Mouse (Mus musculus) limb, embryonic 14.5 days (tissue): Measurements from ENCODE around the gene Faah. TPM values are rescaled to one million over a fixed set of nuclear protein-coding genes. Genes with fewer than 3 reads are reported as not detected.

ENCODE experiments used
- ATAC-seq: fragments of 200-750 bp; cut with Nextera tagmentation; 2 replicates; pipeline ENCODE4 v1.8.0; 2017; ENCODE audit warnings: low read depth, moderate number of reproducible peaks, moderate TSS enrichment; ENCODE audit not compliant: low FRiP score
- DNase-seq: peaks from one replicate; pipeline ENCODE4 v3.0.0-alpha.2; 2015; ENCODE audit warnings: low spot score
- H3K27ac ChIP-seq: fragments of 300-500 bp; sonication (generic); replicated peaks from 2 replicates; pipeline ENCODE4 v1.5.1; 2014; ENCODE audit warnings: low read depth, mild to moderate bottlenecking, low read length, moderate library complexity, mixed read lengths
- H3K27me3 ChIP-seq: fragments of 300-500 bp; sonication (generic); 2 replicates; pipeline ENCODE4 v1.6.1; 2014; ENCODE audit warnings: low read length, mixed read lengths; ENCODE audit not compliant: control insufficient read depth, insufficient read depth
- H3K36me3 ChIP-seq: fragments of 300-500 bp; sonication (generic); 2 replicates; pipeline ENCODE4 v1.6.1; 2014; ENCODE audit warnings: mild to moderate bottlenecking, low read length, moderate library complexity, mixed read lengths; ENCODE audit not compliant: control insufficient read depth, insufficient read depth
- H3K4me1 ChIP-seq: fragments of 300-500 bp; sonication (generic); 2 replicates; pipeline ENCODE4 v1.6.1; 2014; ENCODE audit warnings: antibody characterized with exemption, low read length, mixed read lengths; ENCODE audit not compliant: control insufficient read depth, insufficient read depth
- H3K4me2 ChIP-seq: fragments of 300-500 bp; sonication (generic); replicated peaks from 2 replicates; pipeline ENCODE4 v1.6.1; 2014; ENCODE audit warnings: low read depth, mild to moderate bottlenecking, low read length, moderate library complexity; ENCODE audit not compliant: severe bottlenecking
- H3K4me3 ChIP-seq: fragments of 300-500 bp; sonication (generic); replicated peaks from 2 replicates; pipeline ENCODE4 v1.5.1; 2014; ENCODE audit warnings: low read length
- H3K9ac ChIP-seq: fragments of 300-500 bp; sonication (generic); 2 replicates; pipeline ENCODE4 v1.6.1; 2014; ENCODE audit warnings: mild to moderate bottlenecking, low read depth, low read length, moderate library complexity; ENCODE audit not compliant: severe bottlenecking
- H3K9me3 ChIP-seq: fragments of 300-500 bp; sonication (generic); 2 replicates; pipeline ENCODE4 v1.6.1; 2016; ENCODE audit warnings: low read length; ENCODE audit not compliant: control insufficient read depth
- POLR2A ChIP-seq: fragments of 200-500 bp; IDR thresholded peaks from 2 replicates; pipeline ENCODE4 v1.8.0; 2012; ENCODE audit warnings: inconsistent platforms, mild to moderate bottlenecking, moderate library complexity, borderline replicate concordance; ENCODE audit not compliant: insufficient read depth, insufficient read length; ENCODE audit errors: extremely low read depth
- WGBS: fragments of 180-500 bp; shearing (Covaris S2); extraction: QIAGEN DNeasy Blood & Tissue Kit; methylation state at CpG from one replicate; pipeline ENCODE4 v1.1.7; 2014; 5-methylcytosine and 5-hydroxymethylcytosine counted together
- polyA plus RNA-seq, 2 experiments: library from polyadenylated mRNA; depleted of rRNA in 1 of 2; stranded (reverse) in 1 of 2; unstranded in 1 of 2; fragments of >200 nt; fragmentation: Nextera tagmentation in 1 of 2; extraction: Ambion mirVana in 1 of 2; gene quantifications; 2 replicates each; pipeline versions ENCODE4 v1.2.1 to v1.2.3; 2012 to 2014

Faah gene
- polyA plus RNA-seq, 2 experiments = 1.9 to 2.1 TPM

GRCm38 (mm10) chr4:116000671-116001070, 17.1 kb downstream of the Faah start:
- ATAC-seq (no peak), DNase-seq (no peak)
- Histone ChIP-seq H3K36me3 (no peaks in the 10 kb centered on the region), H3K9ac (no peak overlapping the region), H3K4me2 (no peak overlapping the region), H3K9me3 (no peaks in the 10 kb centered on the region), H3K4me1 (no peaks in the 10 kb centered on the region), H3K27me3 (no peaks in the 10 kb centered on the region), H3K4me3 (no peak overlapping the region), H3K27ac (no peak overlapping the region)
- WGBS = 46% methylated on average over 6 of the region's 6 CpGs
- TF ChIP-seq POLR2A = no peak

GRCm38 (mm10) chr4:115996729-115997128, 21.0 kb downstream of the Faah start:
- no peak overlapping the region for H3K4me2 ChIP-seq
- H3K9ac ChIP-seq = no peak overlapping the region
- WGBS = 71% methylated on average over 4 of the region's 4 CpGs
- H3K27ac ChIP-seq = no peak overlapping the region
- TF ChIP-seq POLR2A = no peak
- H3K9me3 ChIP-seq = no peaks in the 10 kb centered on the region
- H3K4me3 ChIP-seq = no peak overlapping the region
- DNase-seq (no peak), ATAC-seq (no peak)
- H3K36me3 ChIP-seq = no peaks in the 10 kb centered on the region
- H3K4me1 ChIP-seq = no peaks in the 10 kb centered on the region
- no peaks in the 10 kb centered on the region for H3K27me3 ChIP-seq

- no peak overlapping the region for H3K9ac ChIP-seq
These were observed 22.4 kb downstream of the Faah start for GRCm38 (mm10) chr4:115995376-115995730.

GRCm38 (mm10) chr4:115994662-115995375, 22.9 kb downstream of the Faah start:
- DNase-seq = no peak
- Histone ChIP-seq H3K9me3 (no peaks in the 10 kb centered on the region), H3K27me3 (no peaks in the 10 kb centered on the region)

More at GRCm38 (mm10) chr4:115995376-115995730, 22.4 kb downstream of the Faah start:
- Histone ChIP-seq H3K36me3 (no peaks in the 10 kb centered on the region), H3K4me2 (no peak overlapping the region), H3K27me3 (no peaks in the 10 kb centered on the region), H3K4me1 (no peaks in the 10 kb centered on the region), H3K9me3 (no peaks in the 10 kb centered on the region), H3K4me3 (no peak overlapping the region), H3K27ac (no peak overlapping the region)
- no peak for ATAC-seq
- DNase-seq = no peak
- WGBS = 65% methylated on average over 2 of the region's 2 CpGs
- TF ChIP-seq POLR2A = no peak

GRCm38 (mm10) chr4:115989382-115989781, 28.3 kb downstream of the Faah start:
- Histone ChIP-seq H3K27ac (no peak overlapping the region), H3K27me3 (0 out of 2 replicates have a peak, but pooled peaks cover 2% of the 10 kb centered on the region), H3K9ac (no peak overlapping the region), H3K4me2 (no peak overlapping the region), H3K36me3 (no peaks in the 10 kb centered on the region), H3K9me3 (no peaks in the 10 kb centered on the region), H3K4me3 (no peak overlapping the region), H3K4me1 (no peaks in the 10 kb centered on the region)
- TF ChIP-seq POLR2A = no peak
- 71% methylated on average over 7 of the region's 7 CpGs for WGBS
- ATAC-seq (no peak), DNase-seq (no peak)

More at GRCm38 (mm10) chr4:115994662-115995375, 22.9 kb downstream of the Faah start:
- H3K4me2 ChIP-seq = no peak overlapping the region
- TF ChIP-seq POLR2A = no peak
- no peak for ATAC-seq
- H3K9ac ChIP-seq = no peak overlapping the region
- 84% methylated on average over 16 of the region's 16 CpGs for WGBS
- H3K27ac ChIP-seq = no peak overlapping the region
- no peak overlapping the region for H3K4me3 ChIP-seq
- no peaks in the 10 kb centered on the region for H3K4me1 ChIP-seq
- H3K36me3 ChIP-seq = no peaks in the 10 kb centered on the region
